Mouse (Mus musculus) embryonic facial prominence, embryonic 15.5 days (tissue): ENCODE data around the gene Nrf1. TPM values are rescaled to one million over a fixed set of nuclear protein-coding genes. Genes with fewer than 3 reads are reported as not detected.

Source experiments
- ATAC-seq: fragments of 200-750 bp; cut with Nextera tagmentation; 2 replicates; pipeline ENCODE4 v1.8.0; 2017; ENCODE audit warnings: low read depth, moderate TSS enrichment; ENCODE audit not compliant: insufficient number of reproducible peaks, low FRiP score, low TSS enrichment
- H3K27ac ChIP-seq: fragments of 300-500 bp; sonication (generic); replicated peaks from 2 replicates; pipeline ENCODE4 v1.5.1; 2015; ENCODE audit warnings: mild to moderate bottlenecking, inconsistent platforms
- H3K27me3 ChIP-seq: fragments of 300-500 bp; sonication (generic); 2 replicates; pipeline ENCODE4 v1.6.1; 2015; ENCODE audit warnings: inconsistent platforms
- H3K36me3 ChIP-seq: fragments of 300-500 bp; sonication (generic); 2 replicates; pipeline ENCODE4 v1.6.1; 2015; ENCODE audit warnings: mild to moderate bottlenecking, inconsistent platforms
- H3K4me1 ChIP-seq: fragments of 300-500 bp; sonication (generic); 2 replicates; pipeline ENCODE4 v1.6.1; 2015; ENCODE audit warnings: inconsistent platforms
- H3K4me2 ChIP-seq: fragments of 300-500 bp; sonication (generic); replicated peaks from 2 replicates; pipeline ENCODE4 v1.6.1; 2015; ENCODE audit warnings: mild to moderate bottlenecking, inconsistent platforms
- H3K4me3 ChIP-seq: fragments of 300-500 bp; sonication (generic); replicated peaks from 2 replicates; pipeline ENCODE4 v1.5.1; 2015; ENCODE audit warnings: mild to moderate bottlenecking, inconsistent platforms
- H3K9ac ChIP-seq: fragments of 300-500 bp; sonication (generic); 2 replicates; pipeline ENCODE4 v1.6.1; 2015; ENCODE audit warnings: inconsistent platforms
- H3K9me3 ChIP-seq: fragments of 300-500 bp; sonication (generic); replicated peaks from 2 replicates; pipeline ENCODE4 v1.6.1; 2016; ENCODE audit warnings: inconsistent platforms
- WGBS: fragments of 180-500 bp; shearing (Covaris S2); methylation state at CpG from one replicate; pipeline ENCODE4 v1.1.7; 2015; 5-methylcytosine and 5-hydroxymethylcytosine counted together
- polyA plus RNA-seq: library from polyadenylated mRNA; unstranded; fragments of >200 nt; fragmentation: Nextera tagmentation; extraction: Ambion mirVana; gene quantifications from 2 replicates; pipeline ENCODE4 v1.2.1, GENCODE M21; 2015

The Nrf1 gene
- polyA plus RNA-seq, 1 experiment from 2014 or later: 55.1 TPM

- 71% methylated on average over 4 of the region's 4 CpGs for WGBS
- Histone ChIP-seq H3K27me3 (no peaks in the 10 kb centered on the region), H3K27ac (no peak overlapping the region), H3K4me3 (no peak overlapping the region), H3K36me3 (no peaks in the 10 kb centered on the region), H3K9me3 (no peaks in the 10 kb centered on the region), H3K4me1 (no peaks in the 10 kb centered on the region), H3K4me2 (no peak overlapping the region), H3K9ac (no peak overlapping the region)
- ATAC-seq: no peak
Observed at GRCm38 (mm10) chr6:30028358-30028757, 19.4 kb upstream of the Nrf1 start.

DNA sequence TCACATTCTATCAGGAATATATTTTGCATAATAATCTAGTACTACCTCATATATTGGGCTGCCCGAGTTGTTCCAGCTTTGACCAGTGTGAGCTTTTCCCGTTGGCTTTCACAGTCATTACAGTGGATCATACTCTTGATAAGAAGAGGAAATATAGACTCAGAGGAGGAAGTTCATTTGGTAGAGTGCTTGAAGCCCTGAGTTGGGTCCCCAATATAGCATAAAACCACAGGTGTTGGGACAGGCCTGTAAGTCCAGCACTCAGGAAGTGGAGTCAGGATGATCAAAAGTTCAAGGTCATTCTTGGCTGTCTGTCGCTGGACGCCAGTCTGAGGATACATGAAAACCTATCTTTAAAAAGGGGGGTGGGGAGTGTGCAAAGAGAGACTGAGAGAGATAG, 12.7 kb upstream of the Nrf1 start:
- H3K4me2 ChIP-seq: no peak overlapping the region
- ATAC-seq: no peak
- H3K27ac ChIP-seq: no peak overlapping the region
- no peak overlapping the region for H3K9ac ChIP-seq
- no peaks in the 10 kb centered on the region for H3K27me3 ChIP-seq
- no peaks in the 10 kb centered on the region for H3K4me1 ChIP-seq
- H3K9me3 ChIP-seq: no peaks in the 10 kb centered on the region
- H3K36me3 ChIP-seq: no peaks in the 10 kb centered on the region
- WGBS: 82% methylated on average over 4 of the region's 4 CpGs
- no peak overlapping the region for H3K4me3 ChIP-seq

GRCm38 (mm10) chr6:30041498-30041897, 6.3 kb upstream of the Nrf1 start:
- Histone ChIP-seq H3K4me3 (no peak overlapping the region), H3K4me2 (no peak overlapping the region), H3K9ac (no peak overlapping the region), H3K36me3 (no peaks in the 10 kb centered on the region), H3K27me3 (no peaks in the 10 kb centered on the region), H3K4me1 (no peaks in the 10 kb centered on the region), H3K27ac (no peak overlapping the region), H3K9me3 (no peaks in the 10 kb centered on the region)
- 5% methylated on average over 1 of the region's 1 CpGs for WGBS
- no peak for ATAC-seq

DNA sequence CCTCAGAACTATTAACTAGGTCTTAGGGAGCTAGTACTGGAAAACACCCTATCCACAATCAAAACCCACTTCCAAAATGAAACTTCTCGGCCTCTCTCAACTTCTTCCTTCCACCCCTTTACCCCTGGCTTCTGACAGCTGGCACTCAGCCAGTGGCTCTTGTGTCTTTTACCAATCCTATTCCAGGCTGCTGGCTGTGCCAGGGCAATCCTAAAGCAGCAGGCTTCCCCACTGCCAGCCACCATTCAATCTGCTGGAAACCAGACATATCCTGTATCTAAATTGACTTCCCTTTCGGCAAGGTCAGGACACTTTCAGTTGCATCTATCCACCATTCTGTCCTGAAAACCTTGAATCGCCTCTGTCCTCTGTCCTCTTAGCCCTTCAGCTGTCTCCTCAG, 5.3 kb upstream of the Nrf1 start:
- Histone ChIP-seq H3K4me3 (no peak overlapping the region), H3K27ac (no peak overlapping the region), H3K9ac (no peak overlapping the region), H3K4me2 (no peak overlapping the region), H3K4me1 (peaks cover 6% of the 10 kb centered on the region; the same call in 1 of the 2 replicates), H3K9me3 (no peaks in the 10 kb centered on the region), H3K36me3 (no peaks in the 10 kb centered on the region), H3K27me3 (no peaks in the 10 kb centered on the region)
- 68% methylated on average over 3 of the region's 3 CpGs for WGBS
- no peak for ATAC-seq

DNA sequence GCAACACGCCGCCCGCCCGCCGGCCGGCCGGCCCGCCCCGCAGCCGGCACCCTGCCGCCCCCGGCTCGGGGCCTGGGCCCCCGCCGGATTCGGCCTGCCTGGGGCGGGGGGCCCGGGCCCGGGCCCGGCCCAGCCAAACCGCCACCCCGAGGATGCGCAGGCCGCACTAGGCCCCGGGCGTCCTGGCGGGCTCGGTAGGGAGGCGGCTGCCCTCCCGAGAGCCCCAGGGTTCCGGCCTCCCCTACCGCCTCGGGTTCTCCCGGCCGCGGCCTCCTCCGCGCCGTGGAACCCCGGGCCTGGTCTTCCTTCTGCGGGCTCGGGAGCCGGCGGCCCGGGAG, 344 bp downstream of the Nrf1 start:
- under 1% methylated on average over 37 of the region's 45 CpGs for WGBS
- no peaks in the 10 kb centered on the region for H3K27me3 ChIP-seq
- no peak for ATAC-seq
- no peaks in the 10 kb centered on the region for H3K9me3 ChIP-seq
- peak overlapping the region; percentile 72 for H3K4me2 ChIP-seq
- H3K36me3 ChIP-seq: no peaks in the 10 kb centered on the region
- H3K9ac ChIP-seq: peak overlapping the region; percentile 95
- peak overlapping the region; percentile 87 for H3K4me3 ChIP-seq
- H3K27ac ChIP-seq: peak overlapping the region; percentile 99
- H3K4me1 ChIP-seq: peaks cover 27% of the 10 kb centered on the region

- ATAC-seq: peak; percentile 13; the same call in 1 of the 2 replicates
- Histone ChIP-seq H3K27ac (peak overlapping the region; percentile 99), H3K9ac (peak overlapping the region; percentile 95), H3K4me3 (peak overlapping the region; percentile 87), H3K36me3 (no peaks in the 10 kb centered on the region), H3K4me1 (peaks cover 27% of the 10 kb centered on the region), H3K9me3 (no peaks in the 10 kb centered on the region), H3K4me2 (peak overlapping the region; percentile 72), H3K27me3 (no peaks in the 10 kb centered on the region)
- under 1% methylated on average over 38 of the region's 54 CpGs for WGBS
Observed at GRCm38 (mm10) chr6:30048501-30049353, 939 bp downstream of the Nrf1 start.

DNA sequence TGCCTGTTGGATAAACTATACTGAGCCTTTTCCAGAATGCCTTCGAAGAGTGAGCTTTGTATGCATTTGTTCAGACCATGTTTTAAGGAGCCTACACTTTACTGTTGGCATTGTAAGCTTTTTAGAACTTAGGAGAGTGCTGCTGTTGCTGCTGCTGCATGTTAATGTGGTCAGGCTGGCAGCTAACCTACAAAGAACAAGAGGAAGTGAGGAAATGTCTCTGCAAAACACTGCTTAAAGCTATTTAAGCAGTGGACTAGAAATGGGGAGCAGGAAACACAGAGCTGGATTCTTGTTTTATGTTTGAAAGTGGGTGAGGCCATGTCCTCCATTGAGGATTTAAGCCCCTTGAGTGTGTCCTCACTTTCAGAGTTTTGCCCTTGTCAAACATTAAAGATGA, 5.3 kb downstream of the Nrf1 start:
- H3K4me1 ChIP-seq: peaks cover 21% of the 10 kb centered on the region
- no peaks in the 10 kb centered on the region for H3K27me3 ChIP-seq
- H3K4me2 ChIP-seq: no peak overlapping the region
- H3K9me3 ChIP-seq: no peaks in the 10 kb centered on the region
- 87% methylated on average over 1 of the region's 1 CpGs for WGBS
- ATAC-seq: no peak
- H3K4me3 ChIP-seq: no peak overlapping the region
- H3K27ac ChIP-seq: no peak overlapping the region
- H3K36me3 ChIP-seq: no peaks in the 10 kb centered on the region
- H3K9ac ChIP-seq: no peak overlapping the region

DNA sequence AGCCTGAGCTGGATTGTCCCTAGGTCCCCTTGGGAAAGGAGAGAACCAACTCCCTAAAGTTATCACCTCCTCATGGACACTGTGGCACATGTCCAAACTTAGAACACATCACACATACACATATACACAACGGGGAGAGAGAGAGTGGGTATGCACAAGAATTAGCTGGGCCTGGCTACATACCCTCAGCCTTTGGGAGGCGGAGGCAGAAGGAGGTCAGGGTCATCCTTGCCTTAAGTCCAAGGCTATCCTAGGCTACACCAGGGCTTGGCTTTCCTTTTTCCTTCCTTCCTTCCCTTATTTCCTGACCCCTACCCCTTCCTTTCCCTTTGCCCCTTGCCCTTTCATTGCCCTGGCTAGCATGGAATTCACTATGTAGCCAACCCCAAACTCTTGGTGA, 14.8 kb downstream of the Nrf1 start:
- Histone ChIP-seq H3K36me3 (no peaks in the 10 kb centered on the region), H3K4me1 (peaks cover 4% of the 10 kb centered on the region; the same call in 1 of the 2 replicates), H3K27ac (no peak overlapping the region), H3K9me3 (no peaks in the 10 kb centered on the region), H3K9ac (no peak overlapping the region), H3K4me3 (no peak overlapping the region), H3K4me2 (no peak overlapping the region), H3K27me3 (no peaks in the 10 kb centered on the region)
- 98% methylated on average over 2 of the region's 2 CpGs for WGBS
- no peak for ATAC-seq

- H3K4me3 ChIP-seq: no peak overlapping the region
- no peaks in the 10 kb centered on the region for H3K27me3 ChIP-seq
- no peak overlapping the region for H3K27ac ChIP-seq
- H3K4me1 ChIP-seq: peaks cover 4% of the 10 kb centered on the region; the same call in 1 of the 2 replicates
- no peak for ATAC-seq
- no peak overlapping the region for H3K9ac ChIP-seq
- no peak overlapping the region for H3K4me2 ChIP-seq
- no peaks in the 10 kb centered on the region for H3K9me3 ChIP-seq
- no peaks in the 10 kb centered on the region for H3K36me3 ChIP-seq
- 78% methylated on average over 2 of the region's 2 CpGs for WGBS
Observed at GRCm38 (mm10) chr6:30065369-30065768, 17.6 kb downstream of the Nrf1 start.

- 89% methylated on average over 2 of the region's 2 CpGs for WGBS
- Histone ChIP-seq H3K9ac (no peak overlapping the region), H3K4me1 (peaks cover 4% of the 10 kb centered on the region; the same call in 1 of the 2 replicates), H3K36me3 (no peaks in the 10 kb centered on the region), H3K4me3 (no peak overlapping the region), H3K27ac (no peak overlapping the region), H3K9me3 (no peaks in the 10 kb centered on the region), H3K4me2 (no peak overlapping the region), H3K27me3 (no peaks in the 10 kb centered on the region)
- no peak for ATAC-seq
Observed at GRCm38 (mm10) chr6:30066746-30067145, 19.0 kb downstream of the Nrf1 start.

DNA sequence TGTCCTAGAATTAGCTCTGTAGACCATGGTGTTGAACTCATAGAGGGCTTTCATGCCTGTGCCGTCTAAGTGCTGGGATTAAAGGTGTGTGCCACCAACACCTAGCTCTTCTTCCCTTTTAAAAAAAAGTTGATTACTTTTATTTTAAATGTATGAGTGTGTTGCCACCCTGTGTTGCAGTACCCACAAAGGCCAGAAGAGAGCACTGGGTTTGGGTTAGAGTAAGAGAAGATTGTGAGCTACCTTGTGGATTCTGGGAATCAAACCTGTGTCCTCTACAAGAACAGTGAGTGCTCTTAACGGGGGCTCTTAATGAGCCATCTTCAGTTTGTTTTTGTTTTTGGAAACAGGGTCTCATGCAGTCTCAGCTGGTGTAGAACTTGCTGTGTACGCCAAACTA, 24.7 kb downstream of the Nrf1 start:
- Histone ChIP-seq H3K27me3 (no peaks in the 10 kb centered on the region), H3K9ac (no peak overlapping the region), H3K27ac (no peak overlapping the region), H3K4me1 (no peaks in the 10 kb centered on the region), H3K36me3 (no peaks in the 10 kb centered on the region), H3K4me2 (no peak overlapping the region), H3K9me3 (no peaks in the 10 kb centered on the region), H3K4me3 (no peak overlapping the region)
- 88% methylated on average over 3 of the region's 3 CpGs for WGBS
- ATAC-seq: no peak
